Mouse (Mus musculus): ENCODE measurements around the gene Gstm2. TPM values are rescaled to one million over a fixed set of nuclear protein-coding genes. Genes with fewer than 3 reads are reported as not detected.
"Not testable (repeated sequence)": the region's sequence is repeated elsewhere in the genome, so short reads cannot be mapped to it uniquely, and the experiment has no call there.

The Gstm2 gene
- polyA plus RNA-seq, 1 experiment from 2014 or later: 52.9 TPM

DNA sequence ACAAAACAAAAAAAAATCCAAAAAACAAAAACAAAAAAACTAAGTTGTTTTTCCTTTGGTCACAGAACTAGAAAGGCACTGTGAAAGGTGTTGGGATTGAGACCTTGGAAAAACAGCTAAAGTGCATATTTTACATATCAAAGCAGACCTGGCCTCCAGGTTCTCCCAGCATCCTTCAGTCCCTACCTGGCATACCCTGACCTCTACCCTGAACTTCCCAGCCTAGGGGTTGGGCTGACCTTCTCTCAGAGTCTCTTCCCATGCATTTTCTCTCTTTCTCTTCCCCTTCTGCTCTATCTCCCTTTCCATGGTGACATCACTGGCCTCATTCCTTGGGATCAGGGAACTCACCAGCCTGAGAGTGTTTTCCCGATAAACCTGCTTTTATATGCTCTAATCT lies 20.7 kb downstream of the Gstm2 start:
- no peaks in the 10 kb centered on the region for H3K9me3 ChIP-seq
- H3K9ac ChIP-seq: no peak overlapping the region
- peaks cover 22% of the 10 kb centered on the region for H3K27me3 ChIP-seq (replicated peaks)
- H3K27ac ChIP-seq (replicated peaks): no peak overlapping the region
- no peak for ATAC-seq (ENCODE audit: extremely low read depth, insufficient number of reproducible peaks, low FRiP score, low TSS enrichment)
- H3K4me3 ChIP-seq: no peak overlapping the region
- no peak overlapping the region for H3K4me2 ChIP-seq
- H3K4me1 ChIP-seq: peaks cover 13% of the 10 kb centered on the region
- H3K36me3 ChIP-seq: no peaks in the 10 kb centered on the region
- WGBS: 21% methylated on average over 1 of the region's 1 CpGs

DNA sequence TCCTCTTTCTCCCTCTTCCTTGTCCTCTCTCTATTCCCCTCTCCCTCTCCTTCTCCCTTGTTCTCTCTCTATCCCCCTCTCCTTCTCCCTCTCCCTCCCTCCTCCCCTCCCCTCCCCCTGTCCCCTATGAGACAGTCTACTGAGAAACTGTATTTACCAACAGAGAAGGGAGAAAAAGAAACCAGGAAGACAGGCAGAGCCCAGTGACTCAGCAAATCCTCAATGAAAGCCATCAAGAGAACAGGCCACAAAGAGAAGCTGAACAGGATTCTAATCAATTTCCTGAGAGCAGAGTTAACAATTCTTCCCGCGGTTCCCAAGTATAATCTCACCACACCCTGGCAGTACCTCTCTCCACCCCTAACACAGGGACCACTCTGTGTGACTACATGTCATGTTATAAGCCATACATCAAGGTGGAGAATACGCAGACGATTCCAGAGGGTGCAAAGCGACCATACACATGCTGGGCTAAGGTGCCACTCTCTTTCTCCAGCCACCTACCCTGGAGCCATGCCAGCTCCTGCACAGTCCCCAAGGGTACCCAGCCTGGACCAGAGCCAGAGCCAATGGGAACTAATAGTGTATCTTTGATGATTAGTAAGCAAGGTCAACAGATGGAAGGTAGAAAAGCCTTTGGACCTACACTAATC lies 21.5 kb downstream of the Gstm2 start:
- no peak overlapping the region for H3K4me2 ChIP-seq

DNA sequence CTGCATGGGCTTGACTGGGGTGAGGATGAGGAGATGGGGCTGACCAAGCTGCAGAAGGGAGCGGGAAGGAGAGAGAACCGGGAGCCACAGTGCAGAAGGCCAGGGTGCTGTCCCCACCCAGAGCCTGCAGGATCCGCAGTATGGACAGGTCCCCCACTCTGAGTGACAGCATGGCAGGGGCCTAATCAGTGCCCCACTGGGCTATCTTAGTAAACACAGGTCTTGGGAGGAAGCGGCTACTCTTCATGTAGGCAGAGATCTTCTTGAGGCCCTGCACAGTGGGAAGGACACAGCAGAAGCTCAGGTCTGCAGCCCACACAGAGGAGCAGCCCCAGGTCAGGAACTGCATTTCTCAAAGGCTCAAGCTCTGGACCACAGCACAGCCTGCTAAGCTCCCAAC lies 22.2 kb downstream of the Gstm2 start:
- Histone ChIP-seq H3K4me1 (peaks cover 13% of the 10 kb centered on the region), H3K9ac (no peak overlapping the region), H3K27me3 (replicated peaks) (peaks cover 24% of the 10 kb centered on the region; the same call in 1 of the 2 replicates), H3K36me3 (no peaks in the 10 kb centered on the region), H3K27ac (replicated peaks) (no peak overlapping the region), H3K9me3 (no peaks in the 10 kb centered on the region), H3K4me2 (no peak overlapping the region), H3K4me3 (no peak overlapping the region)
- 65% methylated on average over 4 of the region's 4 CpGs for whole genome bisulfite sequencing
- ATAC-seq (ENCODE audit: extremely low read depth, insufficient number of reproducible peaks, low FRiP score, low TSS enrichment): no peak

More for the DNA sequence above, 21.5 kb downstream of the Gstm2 start:
- no peak for ATAC-seq (ENCODE audit: extremely low read depth, insufficient number of reproducible peaks, low FRiP score, low TSS enrichment)
- H3K27me3 ChIP-seq (replicated peaks): peaks cover 26% of the 10 kb centered on the region
- peaks cover 13% of the 10 kb centered on the region for H3K4me1 ChIP-seq
- H3K27ac ChIP-seq (replicated peaks): no peak overlapping the region
- H3K4me3 ChIP-seq: no peak overlapping the region
- H3K9ac ChIP-seq: no peak overlapping the region
- 57% methylated on average over 5 of the region's 5 CpGs for WGBS
- H3K9me3 ChIP-seq: no peaks in the 10 kb centered on the region
- no peaks in the 10 kb centered on the region for H3K36me3 ChIP-seq

DNA sequence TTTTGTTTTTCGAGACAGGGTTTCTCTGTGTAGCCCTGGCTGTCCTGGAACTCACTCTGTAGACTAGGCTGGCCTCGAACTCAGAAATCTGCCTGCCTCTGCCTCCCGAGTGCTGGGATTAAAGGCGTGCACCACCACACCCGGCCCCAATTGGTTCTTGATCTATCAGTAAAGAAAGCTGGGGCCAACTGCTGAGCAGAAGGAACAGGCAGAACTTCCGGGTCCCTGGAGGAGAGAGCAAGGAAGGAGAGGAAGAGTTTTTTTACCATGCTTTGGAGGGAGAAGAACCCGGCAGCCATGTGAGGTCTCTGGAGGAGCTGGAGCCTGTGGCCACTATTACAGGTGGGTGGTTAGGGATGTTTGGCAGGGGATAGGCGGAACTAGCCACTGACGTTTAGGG lies 31.0 kb downstream of the Gstm2 start:
- H3K4me1 ChIP-seq; H3K4me2 ChIP-seq; H3K27ac ChIP-seq (replicated peaks); ATAC-seq (ENCODE audit: extremely low read depth, insufficient number of reproducible peaks, low FRiP score, low TSS enrichment); H3K9me3 ChIP-seq; H3K4me3 ChIP-seq; H3K36me3 ChIP-seq; H3K9ac ChIP-seq: not testable (repeated sequence)
- peaks cover 24% of the 10 kb centered on the region; the same call in 1 of the 2 replicates for H3K27me3 ChIP-seq (replicated peaks)
- WGBS: 81% methylated on average over 9 of the region's 9 CpGs

DNA sequence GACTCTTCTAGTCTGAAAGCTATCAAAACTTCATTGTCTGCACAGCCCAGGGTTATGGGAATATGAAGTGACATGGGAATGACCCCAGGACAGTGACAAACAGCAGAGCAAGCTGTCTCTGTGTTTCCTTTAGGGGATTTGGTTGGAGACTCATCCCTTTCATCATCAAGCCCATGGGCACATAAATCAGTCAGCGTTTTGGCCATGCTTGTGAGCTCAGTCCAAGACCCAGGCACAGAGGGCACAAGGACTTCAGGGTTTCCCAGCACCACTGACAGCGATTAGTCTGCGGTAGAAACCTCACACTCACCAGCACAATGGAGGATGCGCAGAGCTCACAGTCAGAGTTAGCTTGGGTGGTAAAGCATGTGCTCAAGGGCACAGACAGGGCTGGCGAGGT lies 32.3 kb downstream of the Gstm2 start:
- Histone ChIP-seq H3K4me3 (no peak overlapping the region), H3K36me3 (no peaks in the 10 kb centered on the region), H3K4me1 (no peaks in the 10 kb centered on the region), H3K9me3 (no peaks in the 10 kb centered on the region), H3K27ac (replicated peaks) (no peak overlapping the region), H3K4me2 (no peak overlapping the region), H3K27me3 (replicated peaks) (peaks cover 17% of the 10 kb centered on the region; the same call in 1 of the 2 replicates), H3K9ac (no peak overlapping the region)
- WGBS: 74% methylated on average over 5 of the region's 5 CpGs
- no peak for ATAC-seq (ENCODE audit: extremely low read depth, insufficient number of reproducible peaks, low FRiP score, low TSS enrichment)

DNA sequence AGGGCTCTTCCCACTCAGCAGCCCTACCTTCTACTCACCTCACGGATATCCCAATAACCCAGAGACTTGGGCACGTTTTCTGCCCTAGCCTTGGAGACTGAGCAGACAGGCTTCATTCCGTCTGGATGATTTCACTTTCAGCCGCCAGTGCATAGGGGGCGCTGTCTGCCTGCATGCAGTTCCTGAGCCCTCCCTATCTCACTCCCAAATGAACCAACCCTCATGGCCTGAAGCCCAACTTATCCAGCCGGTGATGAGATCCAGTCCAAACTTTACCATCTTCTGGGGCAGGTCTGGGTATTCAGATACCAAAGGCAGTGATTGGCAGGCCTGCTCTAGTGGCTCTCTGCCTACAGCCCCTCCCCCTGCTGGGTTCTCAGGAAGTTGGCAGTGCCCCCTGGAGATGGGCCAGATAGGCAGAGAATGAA lies 32.9 kb downstream of the Gstm2 start:
- 16% methylated on average over 6 of the region's 6 CpGs for WGBS
- H3K27ac ChIP-seq (replicated peaks): no peak overlapping the region

DNA sequence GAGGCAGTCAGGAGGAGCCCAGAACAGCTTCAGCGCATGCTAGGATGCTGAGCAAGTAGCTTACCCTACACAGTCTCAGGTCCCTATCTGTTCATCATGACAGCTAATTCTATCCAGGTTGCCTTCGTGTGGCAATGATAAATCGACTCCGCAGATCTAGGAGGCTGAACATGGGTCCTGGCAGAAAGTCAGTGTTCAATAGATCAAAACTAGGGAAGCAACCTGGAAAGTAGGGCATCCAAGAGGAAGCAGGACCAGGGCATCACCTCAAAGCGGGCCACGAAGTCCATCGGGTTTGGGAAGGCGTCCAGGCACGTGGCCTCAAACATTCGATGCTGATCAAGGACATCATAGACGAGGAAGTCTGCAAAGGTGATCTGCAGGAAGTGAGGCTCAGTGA lies 35.7 kb downstream of the Gstm2 start:
- H3K36me3 ChIP-seq: no peaks in the 10 kb centered on the region
- WGBS: 77% methylated on average over 11 of the region's 11 CpGs
- no peaks in the 10 kb centered on the region for H3K4me1 ChIP-seq
- no peaks in the 10 kb centered on the region for H3K9me3 ChIP-seq
- no peak overlapping the region for H3K4me3 ChIP-seq
- no peak for ATAC-seq (ENCODE audit: extremely low read depth, insufficient number of reproducible peaks, low FRiP score, low TSS enrichment)
- no peak overlapping the region for H3K9ac ChIP-seq
- no peak overlapping the region for H3K4me2 ChIP-seq
- H3K27me3 ChIP-seq (replicated peaks): peaks cover 17% of the 10 kb centered on the region; the same call in 1 of the 2 replicates
- H3K27ac ChIP-seq (replicated peaks): no peak overlapping the region

More for the DNA sequence above, 32.9 kb downstream of the Gstm2 start:
- Histone ChIP-seq H3K4me3 (no peak overlapping the region), H3K9me3 (no peaks in the 10 kb centered on the region), H3K36me3 (no peaks in the 10 kb centered on the region), H3K9ac (no peak overlapping the region), H3K27me3 (replicated peaks) (peaks cover 17% of the 10 kb centered on the region; the same call in 1 of the 2 replicates), H3K4me2 (no peak overlapping the region), H3K4me1 (no peaks in the 10 kb centered on the region)
- no peak for ATAC-seq (ENCODE audit: extremely low read depth, insufficient number of reproducible peaks, low FRiP score, low TSS enrichment)

DNA sequence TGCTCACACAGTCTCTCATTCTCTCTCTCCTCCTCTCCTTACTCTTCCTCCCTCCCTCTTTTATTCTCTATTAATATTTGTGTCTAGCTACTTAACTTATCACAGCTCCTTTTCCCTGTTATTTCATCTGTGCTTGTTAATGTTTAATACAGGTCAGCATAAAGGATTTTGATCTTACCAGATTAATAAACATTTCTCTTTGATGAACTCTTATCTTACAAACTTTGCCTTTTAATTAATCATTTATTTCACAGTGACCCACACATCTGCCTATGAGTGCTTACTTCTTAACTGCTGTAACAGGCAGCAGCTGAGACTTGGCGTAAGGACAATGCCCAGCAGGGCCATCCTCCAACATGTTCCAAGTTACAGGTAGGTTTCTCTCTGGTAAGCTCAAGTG lies 36.8 kb downstream of the Gstm2 start:
- 88% methylated on average over 1 of the region's 1 CpGs for WGBS
- H3K9ac ChIP-seq; H3K36me3 ChIP-seq; H3K27ac ChIP-seq (replicated peaks); H3K4me1 ChIP-seq; H3K9me3 ChIP-seq; H3K4me2 ChIP-seq; ATAC-seq (ENCODE audit: extremely low read depth, insufficient number of reproducible peaks, low FRiP score, low TSS enrichment); H3K4me3 ChIP-seq: not testable (repeated sequence)
- H3K27me3 ChIP-seq (replicated peaks): peaks cover 17% of the 10 kb centered on the region; the same call in 1 of the 2 replicates

DNA sequence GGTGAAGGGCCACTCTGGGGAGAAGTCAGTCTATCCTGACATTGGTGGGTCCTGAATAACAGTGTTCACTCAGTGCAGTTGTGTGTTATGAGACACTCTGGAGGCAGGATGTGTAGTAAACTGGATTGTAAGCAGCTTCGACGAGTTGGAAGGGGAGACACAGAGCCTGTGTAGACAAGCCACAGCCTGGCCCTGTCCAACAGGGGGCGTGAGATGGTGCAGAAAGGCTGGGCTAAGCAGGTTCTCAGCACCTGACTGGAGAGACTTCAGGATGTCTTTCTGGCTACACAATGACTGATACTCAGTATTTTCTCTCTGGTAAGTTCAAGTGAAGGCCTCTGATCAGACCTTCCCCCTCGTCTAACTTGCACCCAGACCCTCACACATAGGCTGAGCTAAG lies 40.5 kb downstream of the Gstm2 start:
- Histone ChIP-seq H3K36me3 (no peaks in the 10 kb centered on the region), H3K4me3 (no peak overlapping the region), H3K4me1 (peaks cover 13% of the 10 kb centered on the region), H3K4me2 (no peak overlapping the region), H3K27me3 (replicated peaks) (0 out of 2 replicates have a peak, but pooled peaks cover 4% of the 10 kb centered on the region), H3K27ac (replicated peaks) (no peak overlapping the region), H3K9me3 (no peaks in the 10 kb centered on the region), H3K9ac (no peak overlapping the region)
- 49% methylated on average over 4 of the region's 4 CpGs for WGBS
- no peak for ATAC-seq (ENCODE audit: extremely low read depth, insufficient number of reproducible peaks, low FRiP score, low TSS enrichment)

DNA sequence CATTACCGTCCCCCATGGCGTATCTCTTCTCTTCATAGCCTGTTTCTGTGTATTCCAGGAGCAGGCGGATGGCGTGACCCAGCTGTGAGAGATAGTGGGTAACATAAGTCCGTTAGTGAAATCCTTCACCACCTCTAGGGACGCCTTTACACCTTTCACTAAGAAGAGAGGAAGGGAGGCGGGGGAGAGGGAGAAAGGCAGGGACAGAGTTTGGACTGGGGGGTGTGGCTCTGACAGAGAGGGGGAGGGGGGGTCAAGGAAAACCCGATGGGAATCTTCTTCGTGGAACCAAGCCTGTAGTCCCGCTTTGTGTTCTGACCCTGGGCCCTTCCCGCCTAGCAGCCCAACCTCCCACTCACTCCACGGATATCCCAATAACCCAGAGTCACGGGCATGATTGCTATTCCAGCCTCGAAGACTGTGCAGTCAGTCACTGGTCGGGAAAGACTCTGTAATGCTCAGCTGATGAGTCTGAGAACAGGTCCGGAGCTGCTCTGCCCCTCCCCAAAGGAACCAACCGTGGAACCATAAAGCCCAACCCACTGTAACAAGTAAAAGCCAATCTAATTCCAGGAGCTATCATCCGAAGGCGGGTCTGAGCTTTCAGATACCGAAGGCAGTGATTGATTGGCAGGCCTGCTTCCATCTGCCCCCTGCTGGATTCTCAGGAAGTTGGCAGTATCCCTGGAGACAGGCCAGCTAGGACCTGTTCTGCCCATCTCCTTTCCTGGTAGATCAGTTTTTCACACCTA lies 42.8 kb downstream of the Gstm2 start, which contains the start of gene Gstm6:
TSS of gene Gstm6 (minus strand) at position 511 of the 752 bp plus-strand sequence.
- Histone ChIP-seq H3K9me3 (no peaks in the 10 kb centered on the region), H3K9ac (peak within 1 kb of the TSS; percentile 54; the same call in 1 of the 2 replicates), H3K36me3 (no peaks in the 10 kb centered on the region), H3K27me3 (replicated peaks) (peaks cover 5% of the 10 kb centered on the region; the same call in 1 of the 2 replicates), H3K4me2 (peak within 1 kb of the TSS; percentile 69), H3K4me1 (peaks cover 20% of the 10 kb centered on the region), H3K4me3 (peak within 1 kb of the TSS; percentile 41), H3K27ac (replicated peaks) (no peak within 1 kb of the TSS)
- ATAC-seq (ENCODE audit: extremely low read depth, insufficient number of reproducible peaks, low FRiP score, low TSS enrichment): 0 out of 2 replicates have a peak, but pooled peaks have one; percentile 27
- 11% methylated on average over 20 of the region's 20 CpGs for WGBS

DNA sequence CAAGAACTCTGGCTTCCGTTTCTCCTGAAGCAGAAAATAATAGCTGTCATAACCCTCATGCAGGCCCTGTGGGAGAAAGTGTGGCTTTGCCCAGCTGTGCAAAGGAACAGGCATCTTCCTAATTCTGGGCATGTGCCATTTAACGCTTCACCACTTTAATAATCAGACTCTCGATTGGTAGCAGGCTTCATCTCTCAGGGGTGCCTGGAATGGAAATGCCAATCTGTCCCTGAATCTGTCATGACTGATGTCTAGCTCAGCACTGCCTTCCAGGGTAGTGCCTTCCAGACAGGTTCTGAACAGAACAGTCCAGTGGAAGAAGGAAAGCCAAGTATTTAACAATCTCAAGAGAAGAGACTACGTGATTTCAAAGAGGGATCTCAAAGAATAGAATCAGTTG lies 45.0 kb downstream of the Gstm2 start:
- 64% methylated on average over 4 of the region's 4 CpGs for WGBS
- Histone ChIP-seq H3K27ac (replicated peaks) (no peak overlapping the region), H3K36me3 (no peaks in the 10 kb centered on the region), H3K9me3 (no peaks in the 10 kb centered on the region), H3K4me3 (no peak overlapping the region), H3K9ac (0 out of 2 replicates have a peak overlapping the region, but pooled peaks have one; percentile 7), H3K27me3 (replicated peaks) (peaks cover 10% of the 10 kb centered on the region), H3K4me2 (no peak overlapping the region), H3K4me1 (peaks cover 22% of the 10 kb centered on the region)
- no peak for ATAC-seq (ENCODE audit: extremely low read depth, insufficient number of reproducible peaks, low FRiP score, low TSS enrichment)

Data from heart, embryonic 13.5 days (tissue).